Mouse (Mus musculus): ENCODE results near the gene Lpcat2b.
"Not testable (repeated sequence)": the region's sequence is repeated elsewhere in the genome, so short reads cannot be mapped to it uniquely, and the experiment has no call there.

Gene Lpcat2b

DNA sequence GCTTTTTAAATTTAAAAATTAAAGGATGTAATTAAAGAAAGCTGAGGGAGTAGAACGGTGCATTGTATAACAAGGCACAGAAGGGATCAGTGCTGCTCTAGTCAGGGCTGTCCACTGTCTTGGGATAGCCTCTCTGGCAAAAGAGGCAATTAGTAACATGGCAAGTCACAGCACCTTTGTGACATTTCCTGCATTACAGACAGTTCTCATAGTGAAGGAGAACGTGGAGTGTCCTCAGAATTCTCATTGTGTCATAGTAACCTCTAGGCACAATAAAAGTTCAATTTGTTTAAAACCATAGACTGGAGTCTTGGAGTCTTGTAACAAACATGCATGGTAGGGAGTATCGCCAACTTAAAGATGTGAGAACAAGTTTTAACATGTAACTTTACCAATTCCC is at the start of gene Lpcat2b:
TSS of gene Lpcat2b (plus strand) at position 301 of the 400 bp plus-strand sequence.
- no peak for DNase-seq

DNA sequence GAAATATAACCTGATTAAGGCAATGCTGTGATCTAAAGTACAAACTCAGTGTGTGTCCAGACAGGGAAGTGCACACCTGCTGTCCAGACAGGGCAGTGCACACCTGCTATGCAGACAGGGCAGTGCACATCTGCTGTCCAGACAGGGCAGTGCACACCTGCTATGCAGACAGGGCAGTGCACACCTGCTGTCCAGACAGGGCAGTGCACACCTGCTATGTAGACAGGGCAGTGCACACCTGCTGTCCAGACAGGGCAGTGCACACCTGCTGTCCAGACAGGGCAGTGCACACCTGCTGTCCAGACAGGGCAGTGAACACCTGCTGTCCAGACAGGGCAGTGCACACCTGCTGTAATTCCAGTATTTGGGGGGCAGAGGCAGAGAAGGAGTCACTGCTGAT is 44.9 kb upstream of the Lpcat2b start:
- not testable (repeated sequence) for DNase-seq

DNA sequence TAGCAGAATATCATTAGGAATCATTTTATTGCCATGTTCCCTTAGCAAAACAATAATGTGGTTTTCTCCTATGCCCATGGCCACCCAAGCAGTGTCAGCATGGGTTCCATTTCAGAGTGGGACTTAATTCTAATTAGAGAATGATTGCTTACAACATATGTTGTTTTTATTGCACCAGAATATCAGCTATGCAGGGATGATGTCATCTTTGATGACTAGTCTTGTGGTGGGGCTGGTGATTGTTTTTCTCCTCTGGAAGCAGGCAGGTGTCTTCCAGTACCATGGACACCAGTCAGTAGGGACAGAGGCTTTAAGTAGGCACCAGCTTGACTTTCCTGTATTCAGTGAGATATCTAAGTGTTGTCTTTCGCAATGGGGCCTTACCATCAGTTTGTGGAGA is 43.6 kb upstream of the Lpcat2b start:
- DNase-seq: no peak

DNA sequence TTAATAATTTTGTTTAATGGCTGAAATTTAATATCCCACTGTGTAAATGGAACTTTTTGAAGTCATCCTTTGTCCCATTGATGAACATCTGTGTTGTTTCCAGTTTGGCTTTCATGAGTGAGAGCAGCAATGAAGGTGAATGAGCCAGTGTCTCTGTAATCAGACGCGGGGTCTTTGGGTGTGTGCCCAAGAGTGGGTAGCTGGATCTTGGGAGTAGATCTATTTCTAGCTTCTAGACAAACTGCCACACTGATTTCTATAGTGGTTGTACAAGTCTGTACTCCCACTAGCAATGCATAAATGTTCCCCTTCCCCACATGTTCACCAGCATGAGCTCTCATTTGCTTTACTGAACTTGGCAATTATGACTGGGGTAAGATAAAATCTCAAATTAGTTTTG is 42.0 kb upstream of the Lpcat2b start:
- no peak for DNase-seq

DNA sequence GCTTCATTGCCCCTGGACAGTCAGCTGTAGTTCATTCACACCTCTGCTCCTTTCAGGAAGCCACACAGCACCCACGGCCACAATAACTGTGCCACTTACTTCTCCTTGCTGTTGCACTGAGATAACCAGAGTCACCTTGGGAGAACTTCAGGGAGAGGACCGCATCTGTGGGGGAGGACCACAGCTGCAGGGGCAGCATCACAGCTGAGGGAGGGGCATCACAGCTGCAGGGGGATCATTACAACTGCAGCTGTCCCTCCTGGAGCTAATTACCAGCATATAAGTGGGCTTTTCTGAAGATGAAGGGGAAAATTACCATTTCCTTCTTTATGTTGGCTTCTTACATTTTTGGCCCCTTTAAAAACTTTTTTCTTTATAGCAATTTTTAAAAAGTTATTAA is 36.9 kb upstream of the Lpcat2b start:
- DNase-seq: no peak

DNA sequence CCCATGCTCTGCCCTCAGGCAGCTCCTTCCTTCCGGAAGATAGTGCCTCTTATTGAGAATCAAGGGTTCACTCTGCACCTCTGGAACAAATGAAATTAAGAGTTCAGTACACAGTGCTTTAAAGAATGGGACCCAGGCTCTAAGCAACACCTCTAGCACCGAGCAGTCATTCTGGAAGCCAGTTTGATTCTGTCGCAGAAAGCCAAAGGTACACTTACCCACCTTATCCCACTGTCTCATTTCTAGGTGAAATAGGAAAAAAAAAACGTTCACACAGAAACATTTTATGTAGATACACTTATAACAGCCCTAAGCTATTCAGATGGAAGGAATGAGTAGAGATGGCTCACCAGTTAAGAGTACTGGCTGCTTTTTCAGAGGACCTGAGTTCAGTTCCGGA is 28.9 kb upstream of the Lpcat2b start, which contains the start of gene Ephx4:
TSS of gene Ephx4 (plus strand) at position 301 of the 400 bp plus-strand sequence.
- DNase-seq: peak; percentile 13

DNA sequence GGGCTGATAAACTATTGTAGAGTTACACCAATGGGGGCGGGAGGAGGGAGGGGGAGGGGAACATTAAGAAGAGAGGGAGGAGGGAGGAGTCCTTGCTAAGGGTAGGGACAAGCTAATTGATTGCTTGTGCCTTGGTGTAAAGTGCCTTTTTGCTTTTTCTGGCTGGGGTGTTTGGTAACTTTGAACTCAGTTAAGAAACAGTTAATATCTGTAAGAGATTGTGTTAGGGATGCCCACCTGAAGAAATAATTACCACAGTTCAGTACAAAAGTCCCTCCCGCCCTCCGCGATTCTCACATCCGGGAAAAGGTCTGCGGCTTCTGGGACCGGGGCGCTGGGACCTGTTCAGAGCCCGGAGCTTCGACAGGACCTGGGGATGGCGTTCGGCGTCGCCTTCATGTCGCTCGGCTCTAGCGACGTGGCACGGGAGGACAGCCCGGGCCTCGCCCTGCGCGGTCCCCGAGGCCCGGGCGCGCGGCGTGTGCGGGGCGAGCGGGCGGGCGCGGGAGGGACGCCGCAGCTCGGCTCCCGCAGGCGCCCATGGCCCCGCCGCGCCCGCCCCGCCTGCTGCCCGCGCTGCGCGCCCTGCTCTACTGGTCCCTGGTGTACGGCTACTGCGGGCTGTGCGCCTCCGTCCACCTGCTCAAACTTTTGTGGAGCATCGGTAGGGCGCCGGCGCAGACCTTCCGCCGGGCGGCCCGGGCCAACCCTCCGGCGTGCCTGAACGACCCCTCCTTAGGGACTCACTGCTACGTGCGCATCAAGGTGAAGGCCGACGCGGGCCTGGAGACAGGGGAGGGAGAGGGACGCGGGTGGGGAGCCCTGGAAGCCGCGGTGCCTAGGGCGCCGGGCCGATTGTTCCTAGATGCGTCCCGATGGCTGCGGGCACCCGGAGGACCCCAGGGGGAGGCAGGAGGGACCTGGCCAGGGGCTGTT is 28.1 kb upstream of the Lpcat2b start:
- DNase-seq: peak; percentile 34

DNA sequence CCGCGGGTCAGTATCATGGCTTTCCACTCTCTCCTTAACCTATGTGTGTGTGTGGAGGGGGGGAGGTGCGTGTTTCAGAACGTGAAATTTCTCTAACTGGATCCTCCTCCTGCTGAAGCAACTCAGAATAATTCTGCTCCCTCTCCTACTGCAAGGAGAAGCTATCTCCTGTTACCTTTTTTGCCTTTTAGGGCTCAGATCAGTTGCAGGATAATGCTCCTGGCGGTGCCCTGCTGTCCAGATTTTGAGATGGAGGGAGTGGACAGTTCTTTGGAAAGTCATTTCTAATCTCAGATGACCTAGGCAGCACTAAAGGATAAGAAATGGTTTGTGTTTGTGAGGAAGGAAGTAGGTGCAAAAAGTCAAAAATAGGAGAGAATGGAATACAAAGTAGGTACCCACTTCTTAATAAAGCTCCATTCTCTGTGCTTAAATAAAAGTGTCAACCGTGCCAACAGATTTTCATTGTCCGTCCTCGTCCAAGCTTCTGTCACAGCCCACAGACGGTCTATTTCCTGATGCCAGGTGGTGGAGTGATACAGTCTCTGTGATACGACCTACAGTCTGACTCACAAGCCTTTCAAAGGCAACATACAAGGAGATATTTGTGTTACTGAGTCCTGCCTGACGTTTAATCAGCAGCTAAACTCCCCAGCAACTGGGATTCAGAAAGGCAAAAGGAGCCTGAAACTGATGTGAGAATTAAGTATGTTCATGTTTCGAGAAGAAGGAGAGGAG is 27.2 kb upstream of the Lpcat2b start:
- no peak for DNase-seq

DNA sequence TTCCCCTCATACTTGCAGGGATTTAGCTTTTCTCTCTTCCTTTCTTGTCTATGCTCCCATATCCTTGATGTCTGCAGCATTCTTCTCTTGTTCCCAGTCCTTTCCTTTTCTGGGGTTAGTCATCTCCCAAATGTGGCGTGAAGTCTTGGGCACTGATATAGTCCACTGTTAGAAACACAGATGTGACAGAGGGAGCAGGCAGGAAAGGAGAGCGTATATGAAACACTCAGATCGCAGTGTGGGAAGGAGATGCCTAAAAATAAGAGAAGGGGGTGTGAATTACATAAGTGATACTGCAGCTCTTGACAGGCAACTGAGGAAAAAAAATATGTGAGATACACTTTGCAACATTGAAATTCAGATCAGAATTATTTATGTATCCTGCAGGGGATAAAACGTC is 26.0 kb upstream of the Lpcat2b start:
- DNase-seq: no peak

DNA sequence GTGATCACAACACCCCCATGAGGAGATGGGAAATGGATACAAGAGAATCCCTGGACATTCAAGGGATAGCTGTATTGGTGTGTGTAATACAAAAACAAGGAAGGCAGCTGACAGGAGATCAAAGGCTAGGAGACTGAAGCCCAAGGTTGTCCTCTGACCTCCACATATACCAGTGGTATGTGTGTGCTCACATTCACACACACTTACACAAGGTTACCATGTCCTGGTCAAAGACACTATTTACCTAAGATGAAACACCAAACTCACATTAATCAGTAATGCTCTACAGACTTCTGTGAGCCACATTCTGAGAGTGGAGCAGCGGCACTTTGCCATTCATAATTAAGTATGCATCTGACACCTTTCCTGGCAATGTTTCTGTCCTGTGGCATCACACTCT is 21.0 kb upstream of the Lpcat2b start:
- no peak for DNase-seq

DNA sequence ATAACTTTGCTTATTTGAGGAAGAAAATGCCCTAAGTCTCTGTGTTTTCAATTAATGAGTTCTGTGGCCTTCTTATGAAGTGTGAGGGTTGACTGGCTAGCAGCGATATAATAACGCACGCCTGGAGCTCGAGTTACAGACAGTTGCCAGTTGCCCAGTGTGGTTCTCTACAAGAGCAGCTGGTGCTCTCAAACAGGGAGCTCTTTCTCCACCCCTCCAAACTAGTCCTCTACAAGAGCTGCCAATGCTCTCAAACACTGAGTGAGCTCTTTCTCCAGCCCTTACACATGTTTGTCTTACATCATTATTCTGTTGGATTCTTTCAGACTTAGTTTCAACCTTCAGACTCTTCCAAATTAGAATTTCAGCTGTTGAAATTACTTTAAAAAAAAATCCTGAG is 20.0 kb upstream of the Lpcat2b start:
- DNase-seq: no peak

DNA sequence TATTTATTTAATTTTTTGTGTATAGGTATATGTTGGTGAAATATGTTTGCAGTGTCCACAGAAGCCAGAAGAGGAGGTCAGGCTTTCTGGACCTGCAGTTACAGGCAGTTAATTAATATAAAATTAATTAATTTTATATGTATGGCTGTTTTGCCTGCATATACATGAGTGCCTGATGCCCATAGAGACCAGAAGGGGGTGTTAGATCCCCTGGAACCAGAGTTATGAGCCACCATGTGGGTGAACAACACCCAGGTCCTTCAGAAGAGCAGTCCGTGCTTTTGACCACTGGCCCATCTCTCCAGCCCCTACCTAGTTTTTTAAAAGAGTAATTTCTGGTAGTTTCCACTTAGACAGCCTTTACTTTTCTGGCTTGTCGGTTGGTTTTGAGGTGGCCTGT is 19.1 kb upstream of the Lpcat2b start:
- no peak for DNase-seq

DNA sequence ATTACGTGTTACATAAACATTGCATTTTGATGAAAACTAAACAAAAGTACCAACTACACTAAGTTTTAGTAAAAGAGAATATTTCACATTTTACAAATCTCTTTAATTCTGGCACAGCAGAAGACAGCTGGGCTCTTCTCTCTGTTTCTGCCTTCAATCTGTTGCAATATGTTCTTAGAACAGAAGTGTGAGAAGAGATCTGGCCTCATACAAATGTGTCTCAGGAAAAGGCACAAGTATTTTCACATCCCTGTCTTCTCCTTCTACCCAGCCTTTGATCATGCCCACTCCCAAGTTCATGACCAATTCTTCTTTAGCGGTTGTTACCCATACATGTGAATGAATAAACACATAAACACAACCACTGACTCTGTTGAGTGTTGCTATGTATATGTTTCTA is 16.3 kb upstream of the Lpcat2b start:
- no peak for DNase-seq

DNA sequence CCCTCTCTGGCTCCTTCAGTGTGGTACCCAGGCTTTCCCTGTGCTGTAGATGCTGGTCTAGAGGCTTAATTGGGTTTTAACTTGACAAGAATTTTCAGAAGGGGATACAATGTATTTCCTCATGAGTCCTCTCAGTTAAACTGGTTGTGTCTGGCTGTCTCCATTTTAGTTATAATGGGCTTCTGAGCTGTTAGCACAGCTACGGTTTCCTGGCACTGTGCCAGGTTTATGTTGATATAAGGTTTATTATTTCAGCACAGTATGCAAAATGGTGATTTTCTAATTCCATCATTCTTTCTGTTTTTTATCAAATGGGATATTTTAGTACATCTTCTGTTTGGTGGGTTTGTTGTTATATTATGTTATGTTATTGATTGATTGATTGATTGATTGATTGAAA is 9.7 kb upstream of the Lpcat2b start:
- no peak for DNase-seq

DNA sequence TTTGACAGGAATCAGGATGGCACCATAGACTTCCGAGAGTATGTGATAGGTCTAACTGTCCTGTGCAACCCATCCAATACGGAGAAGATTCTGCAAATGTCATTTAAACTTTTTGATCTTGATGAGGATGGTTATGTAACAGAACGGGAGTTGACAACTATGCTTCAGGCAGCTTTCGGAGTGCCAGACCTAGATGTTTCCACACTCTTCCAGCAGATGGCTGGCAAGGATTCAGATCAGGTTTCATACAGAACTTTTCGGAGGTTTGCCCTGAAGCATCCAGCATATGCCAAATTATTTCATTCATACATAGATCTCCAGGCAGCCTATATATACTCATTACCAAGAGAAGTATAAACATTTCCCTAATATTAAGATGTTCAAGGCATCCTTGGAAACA is 2.7 kb downstream of the Lpcat2b start:
- no peak for DNase-seq

DNA sequence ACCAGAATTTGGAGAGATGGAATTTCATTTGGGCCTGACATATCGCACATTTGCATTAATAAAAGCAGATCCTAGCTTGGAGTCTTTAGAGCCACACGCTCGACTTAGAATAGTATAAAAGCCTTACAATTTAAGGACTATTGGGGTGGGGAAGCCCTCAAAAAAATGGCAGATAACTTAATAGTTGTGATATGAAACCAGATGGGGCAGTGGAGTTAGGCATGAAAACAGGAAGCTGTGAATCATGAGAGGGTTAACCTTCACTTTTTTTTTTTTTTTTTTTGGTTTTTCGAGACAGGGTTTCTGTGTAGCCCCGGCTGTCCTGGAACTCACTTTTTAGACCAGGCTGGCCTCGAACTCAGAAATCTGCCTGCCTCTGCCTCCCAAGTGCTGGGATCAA is 4.8 kb downstream of the Lpcat2b start:
- DNase-seq: no peak

DNA sequence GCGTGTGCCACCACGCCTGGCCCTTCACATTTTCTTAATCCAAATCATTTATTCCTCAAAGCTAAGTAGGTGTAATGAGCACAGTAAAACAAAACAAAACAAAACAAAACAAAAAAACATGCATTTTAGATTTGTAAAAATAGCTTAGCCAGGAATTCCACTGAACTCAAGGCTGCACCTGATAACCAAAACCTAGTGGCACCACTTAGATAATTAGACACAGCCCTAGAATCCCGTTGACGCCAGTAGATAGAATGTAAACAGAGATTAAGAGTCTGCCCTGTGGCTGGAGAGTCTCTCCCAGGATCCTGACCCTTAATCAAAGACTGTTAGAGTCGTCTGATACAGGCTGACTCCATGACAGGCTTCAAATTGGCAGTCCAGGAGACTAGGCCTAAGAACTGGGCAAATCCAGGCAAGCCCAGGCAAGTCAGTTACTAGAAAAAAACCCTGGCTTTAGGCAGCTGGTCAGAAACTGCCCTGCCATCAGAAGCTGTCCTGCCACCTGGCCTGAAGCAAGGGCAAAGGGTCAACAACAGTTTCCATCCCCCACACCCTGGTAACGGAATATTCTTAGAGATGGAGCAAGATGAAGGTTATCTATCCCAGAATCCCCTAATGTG is 5.3 kb downstream of the Lpcat2b start:
- no peak for DNase-seq

DNA sequence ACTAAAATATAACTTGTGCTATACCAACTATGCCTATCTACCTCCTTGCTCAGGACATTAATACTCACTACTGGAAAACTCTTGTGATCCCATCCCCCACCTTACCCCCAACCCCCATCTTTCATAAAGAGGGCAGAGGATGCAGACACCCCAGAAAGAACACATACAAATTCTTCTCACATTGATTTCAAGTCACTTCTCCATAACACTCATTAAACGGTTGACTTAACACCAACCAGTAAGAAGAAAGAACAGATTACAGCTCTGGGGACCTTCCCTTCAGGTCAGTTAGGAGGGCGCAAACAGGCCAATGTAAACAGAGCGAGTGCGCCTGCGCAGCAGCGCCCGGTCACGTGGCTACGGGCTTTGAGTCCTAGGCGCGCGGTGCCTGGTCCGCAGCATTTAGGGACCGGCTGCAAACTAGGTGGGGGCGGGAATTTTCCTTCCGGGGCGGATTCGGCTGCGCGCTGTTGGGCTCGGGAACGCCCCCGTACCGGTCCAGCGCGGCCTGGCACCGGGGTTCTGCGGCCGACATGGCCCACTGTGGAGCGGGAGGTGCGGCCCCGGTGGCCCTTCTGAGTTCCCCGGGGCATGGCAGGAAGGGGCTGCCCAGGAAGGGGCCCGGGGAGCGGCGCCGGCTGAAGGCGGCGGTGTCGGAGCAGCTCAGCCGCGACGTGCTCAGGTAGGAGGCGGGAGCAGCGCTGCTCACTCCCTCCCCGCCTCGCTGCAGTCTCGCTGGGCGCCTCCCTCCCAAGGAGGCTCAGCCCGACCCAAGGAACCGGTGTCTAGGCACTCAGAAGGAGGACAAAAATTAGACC is 6.3 kb downstream of the Lpcat2b start, which contains the start of gene Btbd8:
TSS of gene Btbd8 (plus strand) at position 534 of the 818 bp plus-strand sequence.
- DNase-seq: peak; percentile 94

DNA sequence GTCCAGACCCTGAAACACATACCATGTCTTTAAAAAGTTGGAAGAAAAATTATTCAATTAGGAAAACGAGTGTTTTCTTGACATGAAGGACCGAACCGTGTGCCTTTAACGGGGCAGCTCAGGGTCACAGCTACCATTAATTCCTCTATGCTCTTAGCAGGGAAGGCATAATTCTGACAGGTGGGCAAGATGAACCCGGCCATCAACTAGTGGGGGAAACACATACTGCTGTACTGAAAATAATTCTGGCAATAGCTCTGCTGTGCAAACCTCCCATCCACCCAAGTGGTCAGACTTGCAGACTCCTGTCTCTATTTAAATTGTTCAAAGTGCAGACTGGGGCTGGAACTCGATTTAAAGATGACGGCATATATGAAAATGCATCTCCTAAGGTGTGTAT is 7.0 kb downstream of the Lpcat2b start:
- no peak for DNase-seq

DNA sequence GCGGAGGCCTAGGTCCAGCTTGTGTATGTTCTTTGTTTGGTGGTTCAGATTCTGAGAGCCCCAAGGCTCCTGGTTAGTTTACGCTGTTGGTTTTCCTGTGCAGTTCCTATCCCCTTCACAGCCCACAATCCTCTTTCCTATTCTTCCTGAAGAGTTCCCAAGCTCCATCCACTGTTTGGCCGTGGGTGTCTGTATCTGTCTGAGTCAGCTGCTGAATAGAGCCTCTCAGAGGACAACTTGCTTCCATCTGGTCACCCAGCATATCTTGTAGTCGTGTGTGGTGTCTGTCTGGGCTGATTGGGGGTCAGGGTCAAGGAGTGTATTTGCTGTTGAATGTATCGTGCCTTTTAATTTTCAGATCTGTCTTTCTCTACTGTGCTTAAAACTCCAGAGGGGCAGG is 10.5 kb downstream of the Lpcat2b start:
- no peak for DNase-seq

DNA sequence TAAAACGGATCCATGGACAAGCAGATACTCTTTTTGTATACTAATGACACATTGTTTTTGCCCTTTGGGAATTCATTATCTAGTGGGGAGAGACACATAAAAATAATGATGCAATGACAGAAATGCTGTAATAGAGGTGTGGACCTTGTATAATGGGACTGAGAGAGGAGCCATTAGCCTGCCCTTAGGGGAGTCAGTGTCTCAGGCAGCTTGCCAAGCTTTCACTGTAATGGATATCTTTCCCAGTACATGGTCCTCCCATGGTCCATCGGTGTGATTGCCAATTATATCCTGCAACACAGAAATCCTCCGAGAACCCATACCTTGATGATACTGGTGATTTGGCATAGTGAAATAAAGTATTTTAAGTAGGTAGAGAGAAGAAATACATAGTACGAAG is 12.9 kb downstream of the Lpcat2b start:
- no peak for DNase-seq

DNA sequence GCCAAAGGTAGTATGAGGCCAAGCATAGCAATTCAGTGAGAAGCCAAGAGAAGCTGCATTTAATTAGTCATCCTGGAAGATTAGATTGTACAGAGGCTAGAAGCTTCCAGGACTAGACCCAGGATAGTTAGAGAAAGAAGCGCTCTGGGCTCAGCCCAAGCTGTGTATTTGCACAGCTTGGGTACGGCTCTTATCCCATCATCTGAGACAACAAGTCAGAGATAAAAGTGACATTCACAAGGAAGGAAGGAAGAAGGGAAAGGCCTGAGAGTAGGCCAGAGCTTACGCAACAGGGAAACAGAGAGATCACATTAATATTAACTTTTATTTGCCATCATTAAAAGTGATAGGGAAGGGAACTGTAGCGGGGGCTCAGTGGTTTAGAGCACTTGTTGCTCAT is 16.6 kb downstream of the Lpcat2b start:
- DNase-seq: no peak

DNA sequence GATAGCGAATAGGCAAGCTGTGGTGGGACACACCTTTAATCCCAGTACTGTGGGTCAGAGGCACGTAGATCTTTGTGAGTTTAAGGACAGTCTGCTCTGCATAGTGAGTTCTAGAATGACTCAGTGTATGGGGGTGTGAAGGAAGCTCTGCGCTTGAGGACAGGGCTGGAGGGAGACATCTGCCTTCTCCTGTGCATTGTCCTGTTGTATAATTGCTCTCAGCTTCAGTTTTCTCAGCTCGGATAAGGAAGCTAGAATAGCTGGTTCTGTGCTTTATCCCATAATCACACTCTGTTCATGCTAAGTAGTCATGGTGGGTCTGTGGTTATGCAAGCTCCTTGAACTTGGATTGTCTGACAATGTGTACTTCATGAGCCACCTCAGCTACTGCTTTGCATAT is 17.4 kb downstream of the Lpcat2b start:
- DNase-seq: no peak

All from thymus, postnatal 25 days (tissue).